Mouse (Mus musculus) ES-Bruce4 (cell line): Measurements from ENCODE around the gene Nutm2. TPM values are rescaled to one million over a fixed set of nuclear protein-coding genes. Genes with fewer than 3 reads are reported as not detected.

Source experiments
- polyA plus RNA-seq: library from polyadenylated mRNA; stranded (reverse); fragments of >200 nt; gene quantifications from 2 replicates; pipeline ENCODE4 v1.2.4, GENCODE M21; 2011; ENCODE audit warnings: low read depth; ENCODE audit not compliant: missing spikeins, insufficient read depth, insufficient read length

Nutm2 gene
- polyA plus RNA-seq, 1 experiment, result not detected

Other genes with a start within 250 kb of the Nutm2 start
- not detected in 2 replicates for gene Gm906, start 217.0 kb upstream of the Nutm2 start, polyA plus RNA-seq
- gene Fbxw17, start 49.4 kb upstream of the Nutm2 start, polyA plus RNA-seq, result 18.8 and 27.5 TPM in 2 replicates
- not detected in 2 replicates for gene Gm47429, start 23.4 kb upstream of the Nutm2 start, polyA plus RNA-seq
- gene Gm904, start 175.9 kb downstream of the Nutm2 start, polyA plus RNA-seq, result not detected in 2 replicates
- not detected in 2 replicates for gene Gm8765, start 231.0 kb downstream of the Nutm2 start, polyA plus RNA-seq